Mouse (Mus musculus): Measurements from ENCODE around the gene Stpg4. TPM values are rescaled to one million over a fixed set of nuclear protein-coding genes. Genes with fewer than 3 reads are reported as not detected.

The Stpg4 gene
- total RNA-seq, 2 experiments from 2014 or later = not detected

DNA sequence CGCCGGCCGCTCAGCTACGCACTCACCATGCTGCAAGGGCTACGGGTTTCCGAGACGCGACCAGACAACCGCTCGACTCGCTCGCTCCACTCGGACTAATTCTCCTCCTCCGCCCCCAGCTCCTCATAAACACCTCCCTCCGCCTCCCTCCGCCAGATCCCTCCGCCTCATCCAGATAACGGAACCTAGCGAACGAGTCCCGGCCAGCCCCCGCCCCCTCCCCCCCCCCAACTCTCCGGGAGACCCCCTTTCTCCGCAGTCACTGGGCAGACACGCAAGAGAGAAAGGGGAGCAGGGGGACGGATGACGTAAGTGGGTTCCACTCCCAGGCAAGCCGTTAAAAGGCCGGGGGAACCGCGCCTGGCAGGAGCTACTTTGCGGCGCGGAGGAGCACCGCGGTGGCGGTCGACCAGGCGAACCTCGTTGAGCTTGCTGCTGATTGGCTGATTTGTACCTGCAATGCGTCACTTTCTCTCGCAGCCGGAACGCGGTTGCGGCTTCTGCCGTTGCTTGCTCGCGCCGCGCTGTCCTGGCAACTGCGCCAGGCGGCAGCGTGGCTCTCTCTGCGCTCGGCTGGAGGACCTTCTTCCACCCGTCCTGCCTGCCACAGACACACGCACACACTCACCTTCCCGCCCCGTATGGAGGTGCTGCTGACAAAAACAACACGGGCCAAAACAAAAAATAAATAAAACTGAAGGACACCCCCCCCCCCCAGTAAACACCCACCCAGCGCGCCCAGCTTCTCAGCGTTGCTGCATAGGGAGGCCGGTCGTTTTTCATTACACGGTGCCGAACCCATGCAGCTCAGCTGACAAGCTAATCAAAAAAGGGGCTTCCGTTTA lies 19.4 kb upstream of the Stpg4 start, which contains the start of gene Calm2:
Gene Calm2, minus strand, starts transcription at position 169 of the 845 bp plus-strand sequence.
- peak; percentile 97 to 98 for DNase-seq (ENCODE audit: low spot score in 2 of 2)

GRCm38 (mm10) chr17:87445917-87446766 lies 18.6 kb upstream of the Stpg4 start:
- peak; percentile 52 to 68 for DNase-seq (ENCODE audit: low spot score in 2 of 2)

GRCm38 (mm10) chr17:87445337-87445916 lies 17.9 kb upstream of the Stpg4 start:
- DNase-seq (ENCODE audit: low spot score in 2 of 2) = no peak

DNA sequence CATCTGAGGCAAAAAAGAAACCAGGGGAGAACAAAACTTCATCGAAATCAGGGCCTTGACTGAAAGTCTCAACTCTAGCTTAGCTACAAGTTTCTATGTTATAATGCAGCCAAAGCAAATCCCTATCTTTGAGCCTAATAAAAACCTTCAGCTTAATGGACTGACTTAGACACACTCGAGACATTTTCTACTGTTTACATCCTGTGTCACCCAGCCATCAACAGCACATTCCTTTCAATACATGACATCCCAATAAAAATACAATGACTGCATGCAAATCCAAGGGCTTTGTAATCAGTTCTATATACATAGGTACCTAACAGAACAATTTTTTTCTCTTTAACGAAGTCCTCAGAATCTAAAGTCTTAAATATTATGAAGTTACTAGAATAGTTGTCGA lies 17.2 kb upstream of the Stpg4 start:
- no peak for DNase-seq (ENCODE audit: low spot score in 2 of 2)

- no peak for DNase-seq (ENCODE audit: low spot score in 2 of 2)
Observed at GRCm38 (mm10) chr17:87441537-87441936, 14.0 kb upstream of the Stpg4 start.

GRCm38 (mm10) chr17:87439441-87439840 lies 11.9 kb upstream of the Stpg4 start:
- no peak for DNase-seq (ENCODE audit: low spot score in 2 of 2)

GRCm38 (mm10) chr17:87433929-87434328 lies 6.4 kb upstream of the Stpg4 start:
- no peak for DNase-seq (ENCODE audit: low spot score in 2 of 2)

DNA sequence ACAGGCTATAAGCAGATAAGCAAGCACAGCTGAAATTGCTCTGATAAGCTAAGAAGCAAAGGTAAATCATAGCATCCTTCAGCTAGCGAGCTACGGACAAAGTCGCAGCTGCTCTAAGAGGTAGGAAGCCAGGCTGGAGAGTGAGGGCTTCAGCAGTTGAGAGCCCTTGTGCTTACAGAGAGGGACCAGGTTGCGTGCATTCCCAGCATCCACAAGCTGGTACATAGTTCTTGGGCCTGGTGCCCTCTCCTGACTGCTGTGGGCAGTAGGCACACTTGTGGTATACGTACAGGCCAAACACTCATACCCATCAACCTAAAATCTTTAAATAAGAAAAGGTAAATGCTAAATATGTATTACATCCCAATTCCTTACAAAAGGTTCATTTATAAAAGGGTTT lies 5.2 kb upstream of the Stpg4 start:
- DNase-seq (ENCODE audit: low spot score in 2 of 2) = no peak

DNA sequence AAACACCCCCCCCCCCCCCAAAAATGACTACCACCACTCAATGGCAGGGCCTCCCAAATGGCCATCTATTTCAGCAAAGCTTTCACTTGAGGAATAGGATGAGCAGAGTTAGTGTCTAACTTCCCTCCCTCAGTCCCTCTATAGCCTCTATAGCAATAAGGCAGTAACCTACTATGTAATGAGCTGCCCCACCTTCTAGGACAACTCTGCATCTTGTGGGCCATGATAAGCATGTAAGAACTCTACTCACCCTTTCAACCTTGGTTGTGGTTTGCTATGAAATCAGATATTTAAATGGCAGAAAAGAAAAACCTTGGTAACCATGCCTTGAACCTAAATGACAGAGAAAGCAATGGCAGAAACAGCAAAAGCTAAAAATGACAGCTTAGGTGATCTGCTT lies 4.8 kb upstream of the Stpg4 start:
- no peak for DNase-seq (ENCODE audit: low spot score in 2 of 2)

- no peak for DNase-seq (ENCODE audit: low spot score in 2 of 2)
Observed at GRCm38 (mm10) chr17:87429431-87429830, 1.9 kb upstream of the Stpg4 start.

DNA sequence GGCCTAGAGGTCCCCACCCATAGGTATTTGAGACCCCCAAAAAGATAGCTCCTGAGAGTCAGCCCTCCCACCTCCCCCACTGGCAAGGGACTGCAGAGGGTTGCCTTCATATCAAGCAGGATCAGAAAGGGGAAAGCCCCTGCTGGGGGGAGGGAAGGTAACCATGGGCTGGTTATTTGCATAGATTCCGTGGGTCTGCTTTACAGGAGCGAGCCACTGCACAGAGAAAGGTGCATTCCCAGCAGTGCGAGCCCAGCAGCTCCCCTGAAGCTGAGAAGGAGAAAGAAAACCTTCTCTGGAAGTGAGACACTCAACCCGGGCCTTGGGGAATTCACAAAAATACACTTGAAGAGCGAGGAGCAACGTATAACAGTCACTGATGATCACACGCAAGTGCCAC lies 9.5 kb downstream of the Stpg4 start:
- DNase-seq (ENCODE audit: low spot score in 2 of 2) = no peak

GRCm38 (mm10) chr17:87406646-87407045 lies 20.9 kb downstream of the Stpg4 start:
- DNase-seq (ENCODE audit: low spot score in 2 of 2) = no peak

DNA sequence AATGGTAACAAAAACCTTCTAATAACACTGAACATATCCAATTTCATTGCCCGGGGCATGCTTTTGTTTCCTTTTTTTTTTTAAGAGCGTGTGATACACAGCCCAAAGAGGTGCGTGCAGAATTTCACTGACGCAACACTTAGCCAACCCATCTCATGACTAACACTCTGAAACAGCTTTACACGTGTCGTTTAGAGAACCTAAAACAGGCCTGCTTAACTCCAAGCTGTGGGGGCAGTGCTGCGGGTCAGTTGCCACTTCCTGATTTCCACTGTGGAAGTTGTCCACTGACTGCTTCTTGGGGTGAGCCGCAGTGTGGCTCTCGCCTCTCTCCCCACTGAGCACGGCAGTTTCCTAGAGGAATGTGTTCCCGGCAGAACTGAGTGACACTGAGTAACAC lies 22.0 kb downstream of the Stpg4 start:
- DNase-seq (ENCODE audit: low spot score in 2 of 2) = no peak

GRCm38 (mm10) chr17:87403462-87403861 lies 24.1 kb downstream of the Stpg4 start:
- no peak for DNase-seq (ENCODE audit: low spot score in 2 of 2)

DNA sequence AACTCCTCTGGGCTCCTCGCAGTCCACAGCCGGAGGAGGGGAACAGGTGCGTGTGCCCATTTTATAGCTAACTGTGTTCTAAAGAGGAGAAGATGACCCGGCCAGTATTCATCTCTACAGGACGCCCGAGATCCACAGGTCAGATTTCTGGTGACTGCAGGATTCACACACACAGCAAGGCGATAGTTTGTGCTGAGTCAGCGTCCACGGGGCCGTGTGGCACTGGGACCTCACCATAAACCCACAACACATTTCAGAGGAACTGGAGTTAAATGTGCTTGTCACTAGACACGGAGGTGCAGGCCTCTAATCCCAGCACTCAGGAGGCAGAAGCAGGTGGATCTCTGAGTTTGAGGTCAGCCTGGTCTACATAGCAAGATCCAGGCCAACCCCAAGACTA lies 25.1 kb downstream of the Stpg4 start:
- no peak for DNase-seq (ENCODE audit: low spot score in 2 of 2)

DNA sequence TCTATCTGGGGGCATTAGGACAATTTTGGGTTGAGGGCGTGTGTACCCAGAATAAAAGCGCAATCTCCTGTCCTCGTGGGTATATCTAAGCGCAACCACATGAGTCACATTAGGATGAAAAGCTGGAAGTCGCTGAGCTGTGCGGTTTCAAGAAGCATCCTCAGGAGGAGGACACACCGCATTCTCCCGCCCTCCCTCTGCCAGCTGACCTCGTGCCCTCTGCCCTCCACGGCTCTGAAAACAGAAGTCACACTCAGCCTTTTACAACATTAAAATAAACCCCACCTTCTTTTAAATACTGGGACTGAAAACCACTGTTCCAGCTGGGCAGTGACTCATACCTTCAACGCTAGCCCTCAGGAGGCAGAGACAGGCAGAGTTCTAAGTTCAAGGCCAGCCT lies 30.5 kb downstream of the Stpg4 start:
- no peak for DNase-seq (ENCODE audit: low spot score in 2 of 2)

GRCm38 (mm10) chr17:87391242-87391641 lies 36.3 kb downstream of the Stpg4 start:
- DNase-seq (ENCODE audit: low spot score in 2 of 2) = peak; percentile 61 to 63

DNA sequence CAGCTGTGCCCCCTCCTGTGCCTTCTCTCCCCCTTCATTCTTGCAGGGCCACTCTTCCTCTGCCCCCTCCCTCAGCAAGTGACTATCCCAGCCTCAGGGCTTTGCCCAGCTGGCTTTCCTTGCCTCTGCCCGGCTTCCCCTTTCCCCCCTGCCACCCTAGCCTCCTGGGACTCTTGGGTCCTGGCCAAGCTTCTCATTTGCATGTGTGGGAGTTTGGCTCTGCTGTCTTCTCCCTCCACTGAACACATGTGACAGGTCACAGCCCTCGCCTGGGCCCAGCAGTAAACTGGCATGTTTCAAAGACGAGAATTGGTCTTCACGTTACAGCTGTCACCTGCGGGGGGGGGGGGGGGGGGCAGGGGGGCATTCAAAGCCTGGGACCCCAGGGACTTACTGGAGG lies 40.5 kb downstream of the Stpg4 start:
- no peak for DNase-seq (ENCODE audit: low spot score in 2 of 2)

- DNase-seq (ENCODE audit: low spot score in 2 of 2) = no peak
Observed at GRCm38 (mm10) chr17:87385835-87386234, 41.7 kb downstream of the Stpg4 start.

DNA sequence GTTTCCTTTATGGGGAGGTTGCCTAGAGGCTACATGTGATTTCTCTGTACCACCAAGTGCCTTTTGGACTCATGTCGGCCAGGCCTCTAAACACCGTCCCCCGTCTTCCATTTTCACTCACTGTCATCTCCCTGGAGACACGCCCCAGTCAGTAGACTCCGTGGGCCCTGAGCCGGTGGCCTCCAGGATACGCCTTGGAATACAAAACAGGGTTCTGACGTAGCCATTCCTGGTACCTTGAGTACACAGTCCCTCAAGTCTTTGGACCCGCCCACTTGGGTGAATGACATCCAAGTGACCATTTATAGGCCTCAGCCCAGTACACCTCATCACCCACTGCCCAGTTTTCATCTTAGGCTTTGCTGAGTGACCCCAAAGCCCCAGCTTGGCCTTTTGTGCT lies 46.9 kb downstream of the Stpg4 start:
- DNase-seq (ENCODE audit: low spot score in 2 of 2) = no peak

- DNase-seq (ENCODE audit: low spot score in 2 of 2) = no peak
Observed at GRCm38 (mm10) chr17:87379821-87380220, 47.7 kb downstream of the Stpg4 start.

DNA sequence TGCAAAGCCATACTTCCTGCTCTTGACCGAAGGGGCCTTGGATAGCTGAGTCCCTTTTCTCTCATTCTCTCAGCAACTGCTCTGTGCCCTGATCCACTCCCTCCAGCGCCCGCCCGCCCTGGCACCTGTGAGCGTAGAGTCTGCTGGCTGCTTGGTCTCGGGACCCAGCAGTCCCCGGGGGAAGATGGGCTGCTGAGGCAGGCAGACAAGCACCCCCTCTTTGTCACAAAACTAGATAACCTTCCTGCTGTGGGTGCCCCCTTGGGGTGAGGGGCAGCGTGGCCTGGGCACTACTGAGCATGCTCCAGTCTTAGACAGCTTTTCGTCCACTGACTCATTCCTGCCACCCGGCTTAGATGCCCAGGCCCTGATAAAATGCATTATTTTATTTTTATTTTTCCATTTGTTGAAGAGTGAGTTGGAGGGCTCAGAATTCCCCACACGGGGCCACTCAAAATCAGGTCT lies 48.3 kb downstream of the Stpg4 start:
- DNase-seq (ENCODE audit: low spot score in 2 of 2) = no peak

Measured in layer of hippocampus, postnatal 14 days (tissue).